Comparison of ENCODE assay signal across 8 mouse cellular contexts in the genomic region with DNA sequence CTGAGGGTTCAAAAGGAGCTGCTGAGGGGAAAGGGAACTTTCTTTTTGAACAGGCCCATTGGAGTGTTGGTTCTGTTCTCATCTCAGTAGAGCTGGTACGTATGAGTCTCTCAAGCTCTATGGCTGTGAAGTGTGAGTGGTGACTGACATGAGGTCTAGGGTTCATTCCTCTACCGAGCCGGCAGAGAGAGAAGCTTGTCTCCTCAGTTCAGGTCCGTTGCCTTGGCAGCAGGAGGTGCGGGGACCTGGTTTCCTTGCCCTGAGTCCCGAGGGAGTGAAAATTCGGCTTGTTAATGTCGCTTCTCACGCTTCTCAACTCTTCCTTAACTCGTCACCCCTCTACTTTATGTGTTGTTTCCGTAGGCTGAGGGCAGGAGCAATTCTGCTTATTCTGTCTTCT. TPM values are rescaled to one million over a fixed set of nuclear protein-coding genes. Genes with fewer than 3 reads are reported as not detected.
DNase-seq lines count a peak whose midpoint lies in the region; ATAC-seq and TF ChIP-seq lines count a peak whose summit lies in the region.

No protein-coding gene starts in this region.

- intact Hi-C loops in left cerebral cortex, postnatal 36 days (cut with DNase I) = loop anchor here (2.0 kb wide), 1 partner anchor 43 kb away; a partner anchor contains a TSS

- ATAC-seq in forebrain, embryonic 13.5 days = no peak

- no peak for TF ChIP-seq POLR2A in olfactory bulb, adult 2 months (IDR thresholded peaks at IDR 0.05; ENCODE audit: insufficient read depth, low read depth, low read length)

- peaks cover 23% of the 10 kb centered on the region for H3K4me1 ChIP-seq in forebrain, embryonic 13.5 days
- H3K4me1 ChIP-seq in olfactory bulb, adult 2 months (ENCODE audit: control insufficient read depth, insufficient read depth, low read length) = 0 out of 2 replicates have a peak, but pooled peaks cover 8% of the 10 kb centered on the region

- peaks cover 4% of the 10 kb centered on the region; the same call in 1 of the 2 replicates for H3K27me3 ChIP-seq in forebrain, embryonic 13.5 days

- H3K4me2 ChIP-seq in forebrain, embryonic 13.5 days = peak overlapping the region; percentile 99

- no peak for TF ChIP-seq CTCF in olfactory bulb, adult 2 months (IDR thresholded peaks at IDR 0.05; ENCODE audit: insufficient read depth, low read depth, low read length)

- peak overlapping the region; percentile 76 for H3K9ac ChIP-seq in forebrain, embryonic 13.5 days

- DNase-seq in cerebellum, adult 9-11 months = peak; percentile 28
- DNase-seq in cerebellum, adult 8-10 months = no peak
- DNase-seq in ovary, postnatal 36 days (ENCODE audit: low spot score) = peak; percentile 4
- DNase-seq in ovary, adult 18-20 months (ENCODE audit: low spot score) = no peak
- DNase-seq in liver = peak; percentile 23
- DNase-seq in left cerebral cortex, postnatal 36 days (ENCODE audit: low spot score in 2 of 2) = no peak

- H3K36me3 ChIP-seq in forebrain, embryonic 13.5 days (ENCODE audit: poor library complexity, severe bottlenecking) = 0 out of 2 replicates have a peak, but pooled peaks cover 2% of the 10 kb centered on the region

- peak overlapping the region; percentile 32 for H3K27ac ChIP-seq in forebrain, embryonic 13.5 days
- H3K27ac ChIP-seq in olfactory bulb, adult 2 months (ENCODE audit: insufficient read depth, low read depth, low read length) = 0 out of 2 replicates have a peak overlapping the region, but pooled peaks have one; percentile 16

- 2% methylated on average over 11 of the region's 11 CpGs for WGBS in forebrain, embryonic 13.5 days
- under 1% methylated on average over 11 of the region's 11 CpGs for WGBS in olfactory bulb, adult 2 months

- peak overlapping the region; percentile 85 for H3K4me3 ChIP-seq in forebrain, embryonic 13.5 days
- peak overlapping the region; percentile 84 for H3K4me3 ChIP-seq in olfactory bulb, adult 2 months (ENCODE audit: insufficient read depth, low read depth, low read length)

- H3K9me3 ChIP-seq in forebrain, embryonic 13.5 days (replicated peaks) = no peaks in the 10 kb centered on the region

RNA-seq across cellular contexts. Expression of a gene that starts 0.6 kb away (rescaled TPM):
- polyA plus RNA-seq in forebrain, embryonic 13.5 days (2015; fragmentation: Nextera tagmentation; extraction: Ambion mirVana) = 42.5 and 46.2 TPM in 2 replicates
- not detected in 2 replicates for polyA plus RNA-seq in olfactory bulb, adult 2 months (2012; ENCODE audit: insufficient read depth, insufficient read length, low replicate concordance, missing spikeins)
- 10 to 100 TPM; 21.3 to 24.6 TPM for total RNA-seq in left cerebral cortex, postnatal 36 days (2021)

RNA-seq across cellular contexts. Expression of a gene that starts 1.0 kb away (rescaled TPM):
- 26.2 and 26.9 TPM in 2 replicates for polyA plus RNA-seq in forebrain, embryonic 13.5 days (2015; fragmentation: Nextera tagmentation; extraction: Ambion mirVana)
- polyA plus RNA-seq in olfactory bulb, adult 2 months (2012; ENCODE audit: insufficient read depth, insufficient read length, low replicate concordance, missing spikeins) = not detected in 2 replicates
- total RNA-seq in left cerebral cortex, postnatal 36 days (2021) = 10 to 100 TPM; 44.3 to 49.7 TPM

RNA-seq across cellular contexts. Expression of a gene that starts 34.8 kb away (rescaled TPM):
- polyA plus RNA-seq in forebrain, embryonic 13.5 days (2015; fragmentation: Nextera tagmentation; extraction: Ambion mirVana) = 29.3 and 29.9 TPM in 2 replicates
- polyA plus RNA-seq in olfactory bulb, adult 2 months (2012; ENCODE audit: insufficient read depth, insufficient read length, low replicate concordance, missing spikeins) = not detected in 2 replicates
- 10 to 100 TPM; 11.4 to 13.3 TPM for total RNA-seq in left cerebral cortex, postnatal 36 days (2021)

RNA-seq across cellular contexts. Expression of a gene that starts 42.9 kb away (rescaled TPM):
- polyA plus RNA-seq in forebrain, embryonic 13.5 days (2015; fragmentation: Nextera tagmentation; extraction: Ambion mirVana) = 2.4 and 2.6 TPM in 2 replicates
- polyA plus RNA-seq in olfactory bulb, adult 2 months (2012; ENCODE audit: insufficient read depth, insufficient read length, low replicate concordance, missing spikeins) = not detected in 2 replicates
- total RNA-seq in left cerebral cortex, postnatal 36 days (2021) = 1 to 10 TPM; 4.6 to 9.0 TPM

RNA-seq across cellular contexts. Expression of a gene that starts 43.0 kb away (rescaled TPM):
- 8.8 and 9.9 TPM in 2 replicates for polyA plus RNA-seq in forebrain, embryonic 13.5 days (2015; fragmentation: Nextera tagmentation; extraction: Ambion mirVana)
- not detected in 2 replicates for polyA plus RNA-seq in olfactory bulb, adult 2 months (2012; ENCODE audit: insufficient read depth, insufficient read length, low replicate concordance, missing spikeins)
- 10 to 100 TPM; 24.0 to 25.4 TPM for total RNA-seq in left cerebral cortex, postnatal 36 days (2021)

Comparison
In these comparisons a context has a peak if more than half of its experiments do, and no peak if none do; other contexts are left out.
1. DNase-seq: peak in cerebellum, adult 9-11 months (single experiment), ovary, postnatal 36 days (single experiment) and liver (single experiment); none in cerebellum, adult 8-10 months (single experiment), ovary, adult 18-20 months (single experiment) and left cerebral cortex, postnatal 36 days (0 of 2).
2. RNA of a gene that starts 0.6 kb away (polyA plus RNA-seq): 42.5 to 46.2 TPM in forebrain, embryonic 13.5 days; not detected in olfactory bulb, adult 2 months; every median in the first group is over 10 times any median in the second.
3. RNA of a gene that starts 34.8 kb away (polyA plus RNA-seq): 29.3 to 29.9 TPM in forebrain, embryonic 13.5 days; not detected in olfactory bulb, adult 2 months; every median in the first group is over 10 times any median in the second.